14 mouse cellular contexts compared by ENCODE assay signal in the genomic region with DNA sequence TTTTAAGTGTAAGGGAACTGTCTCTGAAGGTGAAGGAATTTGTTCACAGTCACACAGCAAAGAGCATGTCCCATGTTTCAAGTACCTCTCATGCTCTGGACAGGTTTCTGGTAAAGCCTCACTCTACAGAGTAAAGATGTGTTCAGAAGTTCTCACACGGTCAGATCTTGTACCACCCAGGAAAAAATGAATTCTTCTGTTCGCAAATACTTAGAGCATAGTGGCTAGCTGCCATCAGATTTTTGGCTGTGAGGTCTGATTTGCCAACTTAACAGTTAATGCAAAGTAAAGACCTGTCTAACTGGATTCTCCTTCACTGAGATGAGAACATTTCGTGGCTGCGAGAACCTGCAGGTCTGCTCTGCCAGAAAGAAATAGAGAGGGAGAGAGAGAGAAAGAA. TPM values are rescaled to one million over a fixed set of nuclear protein-coding genes. Genes with fewer than 3 reads are reported as not detected.
"Had no signal": no experiment of that assay in that cellular context is flagged by ENCODE, and none has a peak within 500 bp of the region (broad histone marks: within the 10 kb centered on the region; RNA-seq: fewer than 3 reads in every experiment).

No protein-coding gene starts in this region.

- H3K4me2 ChIP-seq: limb, embryonic 15.5 days; liver, embryonic 12.5 days; midbrain, embryonic 12.5 days had no signal

- H3K27ac ChIP-seq: kidney, postnatal 0 days; limb, embryonic 15.5 days; liver, embryonic 12.5 days; midbrain, embryonic 12.5 days; stomach, postnatal 0 days had no signal

- H3K4me1 ChIP-seq: limb, embryonic 15.5 days had no signal

- DNase-seq: kidney, adult 11 months; kidney, adult 9 months; kidney, postnatal 36 days; layer of hippocampus, adult 9-11 months; layer of hippocampus, postnatal 36 days; right cerebral cortex, adult 18-20 months; right cerebral cortex, postnatal 25 days; thymus, postnatal 4 days had no signal

- ATAC-seq: liver, embryonic 12.5 days had no signal

- H3K27me3 ChIP-seq: limb, embryonic 15.5 days; liver, embryonic 12.5 days; midbrain, embryonic 12.5 days had no signal

- H3K9ac ChIP-seq: limb, embryonic 15.5 days; liver, embryonic 12.5 days; midbrain, embryonic 12.5 days had no signal

- H3K9me3 ChIP-seq: limb, embryonic 15.5 days; liver, embryonic 12.5 days; midbrain, embryonic 12.5 days had no signal

- H3K36me3 ChIP-seq: limb, embryonic 15.5 days; liver, embryonic 12.5 days had no signal

- H3K4me3 ChIP-seq: limb, embryonic 15.5 days; liver, embryonic 12.5 days; midbrain, embryonic 12.5 days had no signal

RNA-seq across cellular contexts. Expression of gene Tmc7, which starts 49.5 kb away (rescaled TPM):
- total RNA-seq: megakaryocyte-erythroid progenitor cell, adult 5-6 weeks had no signal
